Mouse (Mus musculus) ovary, postnatal 14 days (tissue): ENCODE data around the gene Eif2a.

ENCODE experiments used
- DNase-seq: peaks from one replicate; pipeline ENCODE4 v3.0.0; 2022; ENCODE audit warnings: low spot score

Eif2a gene

DNA sequence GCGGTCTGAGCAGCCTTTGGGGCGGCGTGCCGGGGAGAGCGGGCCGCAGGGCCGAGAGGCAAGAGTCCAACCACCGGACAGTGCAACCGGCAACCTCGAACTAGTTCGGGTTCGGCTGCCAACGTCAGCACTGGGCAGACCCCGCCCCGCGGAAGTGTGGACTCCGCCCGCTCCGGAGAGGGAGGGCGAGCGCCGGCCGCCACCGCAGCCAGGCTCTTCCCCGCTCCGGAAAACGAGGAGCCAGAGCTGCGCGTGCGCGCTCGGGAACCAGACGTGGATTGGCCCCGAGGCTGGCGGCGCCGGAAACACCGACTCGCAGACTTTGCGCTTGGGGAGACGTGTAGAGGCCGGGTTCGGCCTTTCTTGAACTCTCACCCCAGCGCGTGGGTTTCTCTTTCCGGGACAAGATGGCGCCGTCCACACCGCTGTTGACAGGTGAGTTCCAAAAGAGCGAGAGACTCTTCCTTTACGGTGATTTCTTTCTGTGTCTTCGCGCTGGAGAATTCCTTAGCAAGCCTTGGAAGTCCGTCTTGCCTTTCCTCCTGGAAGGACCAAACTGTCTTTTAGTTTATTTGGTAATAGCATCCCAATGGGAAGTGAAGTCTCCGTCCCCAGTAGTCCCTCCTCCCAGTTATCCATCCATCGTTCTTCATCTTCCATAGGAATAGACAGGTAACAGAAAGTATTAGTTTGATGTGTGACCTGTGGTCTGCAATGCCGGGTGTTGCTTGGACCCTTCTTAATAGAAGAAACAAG lies at the start of gene Eif2a, which contains the start of gene Serp1:
Gene Eif2a (plus strand): TSS at position 170 of the 756 bp plus-strand sequence.
Gene Serp1 (minus strand): TSS at position 241 of the 756 bp plus-strand sequence.
- DNase-seq = peak; percentile 95

DNA sequence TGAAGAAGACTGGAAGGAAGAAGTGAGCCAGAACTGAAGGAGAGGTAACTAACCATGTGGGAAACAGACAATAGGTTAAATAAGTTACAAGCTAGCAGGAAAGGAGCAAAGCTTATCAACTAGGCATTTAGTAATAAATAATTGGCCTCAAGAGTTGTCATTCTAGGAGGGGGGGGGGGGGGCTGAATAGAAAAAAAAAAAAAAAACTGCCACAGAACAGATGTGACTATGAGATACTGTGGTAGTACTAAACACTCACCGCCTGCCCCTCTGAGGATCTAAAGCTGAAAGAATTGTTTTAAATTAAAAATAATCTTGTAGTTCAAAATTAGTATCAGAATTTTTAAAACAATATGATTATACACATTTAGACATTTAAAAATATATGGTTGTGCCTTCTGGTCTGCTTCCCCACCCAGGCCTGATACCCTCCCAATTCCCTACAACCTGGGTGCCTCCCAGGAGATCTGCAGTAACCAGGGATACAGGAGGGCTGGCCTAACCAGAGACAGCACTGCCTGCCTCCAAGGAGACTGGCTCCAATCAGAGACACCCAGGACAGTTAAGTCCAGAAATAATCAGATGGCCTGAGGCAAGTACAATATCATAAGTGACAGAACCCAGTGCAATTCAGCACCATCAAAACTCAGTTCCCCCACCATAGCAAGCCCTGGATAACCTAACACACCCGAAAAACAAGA lies 46.7 kb upstream of the Eif2a start:
- no peak for DNase-seq

DNA sequence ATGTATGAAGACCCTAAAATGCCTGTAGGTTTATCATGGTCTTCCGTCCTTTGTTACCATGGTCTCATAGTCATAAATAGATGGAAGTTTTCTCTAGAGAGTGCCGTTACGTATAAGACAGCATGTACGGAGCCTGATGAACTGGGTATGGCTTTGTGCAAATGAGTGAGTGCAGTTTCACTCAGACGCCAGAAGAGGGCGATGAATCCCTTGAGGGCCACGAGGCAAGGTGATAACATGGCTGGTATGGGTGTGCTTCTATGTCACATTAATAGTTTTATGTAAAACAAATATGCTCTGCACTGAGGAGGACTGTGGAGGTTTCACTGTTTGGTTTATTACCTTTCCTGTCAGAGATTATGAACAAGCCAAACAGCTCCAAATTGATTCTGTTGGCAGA lies 39.7 kb upstream of the Eif2a start:
- DNase-seq = no peak

DNA sequence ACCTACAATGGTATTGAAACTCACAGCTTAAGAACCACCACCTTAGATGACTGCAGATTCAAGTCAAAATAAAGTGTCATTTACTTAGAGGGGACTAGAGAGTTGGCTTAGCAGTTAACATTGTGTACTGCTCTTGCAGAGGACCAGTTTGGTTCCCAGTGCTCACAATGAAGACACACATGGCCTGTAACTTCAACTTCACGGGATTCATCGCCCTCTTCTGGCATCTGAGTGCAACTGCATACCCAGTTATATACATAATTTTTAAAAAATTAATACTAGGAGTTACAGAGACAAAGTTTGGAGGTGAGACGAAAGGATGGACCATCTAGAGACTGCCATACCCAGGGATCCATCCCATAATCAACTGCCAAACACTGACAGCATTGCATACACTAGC lies 38.5 kb upstream of the Eif2a start:
- no peak for DNase-seq

DNA sequence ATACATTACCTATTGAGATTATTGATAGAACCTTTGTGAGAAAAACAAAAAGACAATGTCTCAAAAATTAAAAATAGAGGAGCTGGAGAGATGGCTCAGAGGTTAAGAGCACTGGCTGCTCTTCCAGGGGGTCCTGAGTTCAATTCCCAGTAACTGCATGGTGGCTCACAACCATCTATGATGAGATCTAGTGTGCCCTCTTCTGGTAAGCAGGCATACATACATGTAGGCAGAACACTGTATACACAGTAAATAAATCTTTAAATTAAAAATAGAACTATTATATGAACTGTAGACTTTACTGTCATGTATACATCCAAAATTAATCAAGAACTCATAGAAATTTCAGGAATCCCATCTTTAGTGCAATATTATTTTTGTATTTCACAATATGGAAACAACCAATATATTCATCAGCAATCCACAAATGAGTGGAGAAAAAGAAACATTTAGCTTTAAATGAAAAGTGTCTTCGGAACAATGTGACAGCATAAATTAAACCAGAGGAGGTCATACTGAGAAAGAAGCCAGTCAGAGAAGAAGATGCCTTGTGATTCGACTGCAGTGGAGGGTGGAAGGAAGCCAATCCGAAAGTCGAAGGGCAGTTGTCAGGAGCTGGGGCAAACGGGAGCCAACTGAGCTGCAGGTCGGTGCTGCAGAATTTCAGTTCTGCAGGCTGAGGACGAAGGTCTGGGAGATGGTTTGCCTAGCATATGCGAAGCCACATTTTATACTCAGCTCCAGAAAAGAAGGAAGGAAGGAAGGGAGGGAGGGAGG lies 37.4 kb upstream of the Eif2a start:
- DNase-seq = no peak

DNA sequence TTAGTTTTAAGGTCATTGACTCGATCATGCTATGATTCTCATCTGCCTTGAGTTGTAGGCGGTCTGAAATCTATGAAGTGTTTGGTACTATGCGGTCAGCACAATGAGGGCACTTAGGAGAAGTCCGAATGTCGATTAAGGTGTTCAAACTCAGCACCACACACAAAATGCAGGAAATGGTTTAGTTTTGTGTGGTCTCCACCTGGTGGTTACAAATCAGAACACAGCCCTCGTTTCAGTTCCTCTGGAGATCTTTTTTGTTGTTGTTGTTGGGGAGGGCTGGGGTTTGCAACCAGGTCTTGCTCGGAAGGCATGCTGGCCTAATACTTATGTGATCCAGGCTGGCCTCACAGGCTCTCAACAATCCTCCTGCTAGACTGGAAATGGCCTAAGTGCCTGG lies 34.8 kb upstream of the Eif2a start:
- peak; percentile 13 for DNase-seq

DNA sequence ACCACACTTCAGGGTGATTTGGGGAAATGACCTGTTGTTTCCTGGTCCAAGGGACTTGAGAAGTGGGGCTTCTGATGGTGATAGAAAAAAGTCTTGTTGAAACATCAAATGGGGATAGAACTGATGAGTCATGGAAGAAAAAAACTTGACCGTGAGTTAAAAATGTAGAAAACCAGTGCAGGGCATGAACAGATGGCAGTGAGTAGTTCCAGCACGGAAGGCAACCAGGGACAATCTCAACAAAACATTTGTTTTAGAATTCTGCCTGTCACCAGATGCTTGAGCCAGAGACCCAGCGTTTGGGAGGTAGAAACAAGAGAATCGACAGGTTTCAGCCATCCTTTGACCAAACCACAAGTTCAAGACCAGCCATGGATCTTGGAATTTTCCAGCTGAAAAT lies 32.0 kb upstream of the Eif2a start:
- DNase-seq = no peak

DNA sequence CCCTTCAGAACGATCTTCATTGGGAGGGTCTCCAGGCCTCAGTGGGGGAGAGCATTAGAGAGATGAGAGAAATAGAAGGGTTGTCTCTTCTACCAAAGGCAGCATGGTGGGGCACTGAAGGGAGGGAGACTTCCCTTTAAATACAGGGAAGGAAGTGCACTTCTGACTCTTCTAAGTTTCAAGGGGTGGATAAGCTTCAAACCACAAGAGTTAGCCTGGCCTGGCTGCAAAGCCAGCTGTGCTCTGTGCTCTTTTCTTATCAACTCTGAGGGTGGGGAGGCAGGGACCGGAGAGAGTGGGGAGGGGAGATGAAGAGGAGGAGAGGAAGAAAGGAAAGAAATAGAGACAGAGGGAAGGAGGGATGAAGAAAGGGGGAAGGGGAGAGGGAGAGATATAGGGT lies 23.7 kb upstream of the Eif2a start:
- DNase-seq = no peak

DNA sequence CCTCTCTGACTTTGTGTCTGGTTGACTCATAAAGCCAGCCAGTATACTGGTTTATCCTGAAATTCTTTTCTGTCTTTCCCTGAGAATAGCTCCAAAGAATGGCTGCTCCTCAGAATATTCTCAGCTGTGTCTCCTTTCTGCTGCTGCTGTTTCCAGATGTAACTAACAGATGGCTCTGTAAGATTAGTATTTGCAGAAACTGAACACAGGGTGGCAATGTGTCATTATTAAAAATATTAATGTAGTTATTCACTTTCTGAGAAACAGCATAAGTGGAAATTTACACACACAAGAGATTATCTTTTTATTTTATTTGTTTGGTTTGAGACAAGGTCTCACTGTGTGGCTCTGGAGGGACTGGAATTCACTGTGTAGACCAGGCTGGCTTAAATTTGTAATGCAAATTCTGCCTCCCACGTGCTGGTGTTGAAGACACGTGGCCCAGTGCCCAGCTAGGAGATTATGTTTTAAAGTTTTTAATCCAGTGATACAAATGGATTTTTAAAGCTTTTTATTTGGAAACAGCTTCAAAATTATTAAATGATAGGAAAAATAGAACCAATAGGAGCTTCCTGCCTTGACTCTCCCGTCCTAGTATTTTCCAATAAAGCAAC lies 21.8 kb upstream of the Eif2a start:
- DNase-seq = no peak

DNA sequence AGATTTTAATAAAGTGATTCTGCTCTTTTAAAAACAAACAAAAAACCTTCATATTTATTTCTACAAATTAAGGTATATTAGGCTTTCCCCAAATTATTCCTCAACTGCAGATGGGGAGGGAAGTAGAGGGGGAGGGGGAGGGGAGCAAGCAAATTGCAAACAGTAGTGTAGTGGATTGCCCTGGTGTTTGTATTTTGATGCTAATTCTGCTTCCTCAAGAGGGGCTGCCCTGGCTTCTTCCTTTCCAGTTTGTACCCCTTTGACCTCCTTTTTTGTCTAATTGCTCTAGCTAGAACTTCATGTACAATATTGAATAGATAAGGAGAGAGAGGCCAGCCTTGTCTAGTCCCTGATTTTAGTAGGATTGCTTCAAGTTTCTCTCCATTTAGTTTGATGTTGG lies 20.9 kb upstream of the Eif2a start:
- no peak for DNase-seq

DNA sequence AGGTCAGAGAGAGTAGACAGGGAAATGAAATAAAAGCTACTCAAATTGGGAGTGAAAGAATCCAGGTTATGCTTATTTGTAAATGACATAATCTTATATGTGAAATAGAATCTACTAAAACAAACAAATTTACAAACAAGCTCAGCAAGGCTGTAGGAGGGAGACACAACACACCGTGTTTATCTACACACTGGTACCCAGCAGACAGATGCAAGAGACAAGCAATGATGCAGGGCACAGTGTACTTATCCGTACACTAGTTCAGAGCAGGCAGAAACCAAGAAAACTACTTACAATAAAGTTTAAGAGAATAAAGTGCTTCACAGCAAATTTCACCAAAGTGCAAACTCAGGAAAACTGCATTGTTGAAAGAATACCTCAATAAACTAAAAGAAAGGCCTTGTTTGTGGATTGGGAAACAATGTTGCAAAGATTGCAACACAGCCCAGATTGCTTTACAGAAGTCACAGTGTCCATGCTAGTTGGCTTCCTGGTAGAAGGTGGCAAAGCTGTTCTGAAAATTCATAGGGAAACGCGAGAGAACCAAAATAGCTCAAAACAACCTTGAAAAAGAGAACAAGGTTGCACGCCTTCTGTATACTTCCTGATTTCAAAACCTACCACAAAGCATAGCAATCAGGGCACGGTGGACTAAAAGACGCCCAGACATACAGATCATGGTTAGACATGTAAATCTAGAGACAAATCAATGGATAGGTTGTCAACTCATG lies 17.4 kb upstream of the Eif2a start:
- no peak for DNase-seq

DNA sequence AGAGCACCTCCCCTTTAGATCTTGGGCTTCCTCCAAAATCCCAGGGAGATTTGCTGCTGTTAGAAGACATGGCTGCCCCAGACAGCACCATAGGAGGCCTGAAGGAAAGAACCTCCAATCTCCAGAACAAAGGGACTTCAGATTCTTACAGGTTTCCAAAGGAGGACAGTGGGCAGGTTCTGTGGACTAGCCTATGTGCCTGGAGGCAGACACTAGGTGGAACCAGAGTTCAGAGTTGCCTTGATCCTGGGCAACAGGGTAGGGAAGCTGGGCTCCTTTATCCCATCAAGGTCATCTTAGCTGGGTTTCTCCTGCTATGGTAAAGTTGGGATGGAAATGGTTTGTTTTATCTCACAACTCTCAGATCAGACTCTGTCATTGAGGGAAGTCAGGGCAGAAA lies 14.0 kb upstream of the Eif2a start:
- no peak for DNase-seq

DNA sequence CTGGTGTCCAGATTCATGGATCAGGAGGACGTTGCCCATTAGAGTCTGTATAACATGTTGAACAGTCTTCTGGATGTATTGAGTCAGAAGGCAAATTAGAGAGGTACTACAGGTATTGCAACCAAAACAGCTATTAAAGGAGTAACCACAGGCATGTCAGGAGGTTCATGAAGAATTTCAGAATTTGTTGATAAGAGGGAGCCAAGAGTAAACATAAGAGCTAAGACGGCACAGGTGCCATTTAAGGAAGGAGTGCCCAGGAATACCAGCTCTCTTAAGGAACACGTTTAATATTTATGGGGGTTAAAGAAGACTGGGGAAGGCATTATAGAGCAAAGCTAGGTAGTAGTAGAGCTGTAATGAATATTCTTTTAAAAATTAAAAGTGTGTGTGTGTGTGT lies 12.9 kb upstream of the Eif2a start:
- DNase-seq = no peak

DNA sequence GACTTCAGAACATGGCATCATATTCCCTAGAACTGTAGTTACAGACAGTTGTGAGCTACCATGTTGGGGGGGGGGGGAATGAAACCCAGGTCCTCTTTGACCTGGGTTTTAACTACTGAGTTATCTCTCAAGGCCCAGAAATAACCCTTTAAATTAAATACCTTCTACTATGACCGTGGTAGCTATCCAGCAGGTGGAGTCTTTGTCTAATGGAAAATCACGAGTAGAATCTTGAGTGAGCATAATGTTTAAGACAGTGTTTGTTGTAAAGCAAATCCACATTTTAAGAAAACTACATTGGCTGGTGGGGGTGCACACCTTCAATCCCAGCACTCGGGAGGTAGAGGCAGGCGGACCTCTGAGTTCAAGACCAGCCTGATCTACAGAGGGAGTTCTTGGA lies 12.1 kb upstream of the Eif2a start:
- DNase-seq = no peak

DNA sequence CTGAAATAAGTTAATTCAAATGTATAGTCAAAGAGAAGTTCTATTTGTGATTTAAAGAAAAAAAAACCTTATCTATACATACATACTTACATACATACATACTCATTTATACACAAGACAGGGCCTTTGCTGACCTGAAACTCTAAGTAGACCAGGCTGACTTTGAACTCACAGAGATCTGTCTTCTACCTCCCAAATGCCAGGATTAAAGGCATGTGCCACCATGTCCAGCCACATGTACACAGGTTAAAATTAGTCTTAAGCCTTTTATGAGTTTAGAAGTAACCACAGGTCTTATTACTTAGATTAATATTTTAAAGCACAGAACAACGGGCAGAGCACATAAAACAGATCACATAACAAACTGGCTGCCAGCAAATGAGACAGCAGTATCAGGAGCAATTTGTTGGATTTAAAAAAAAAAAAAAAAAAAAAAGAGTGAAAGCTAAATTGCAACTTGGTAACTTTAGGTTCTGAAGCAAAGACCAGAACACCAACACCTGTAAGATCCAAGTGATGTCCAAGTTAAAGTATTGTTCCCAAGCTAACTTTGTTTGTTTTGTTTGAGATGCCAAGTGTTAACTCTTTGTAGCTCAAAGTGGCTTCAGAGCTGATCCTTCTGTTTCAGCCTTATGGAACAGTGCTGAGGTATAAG lies 9.5 kb upstream of the Eif2a start:
- no peak for DNase-seq

DNA sequence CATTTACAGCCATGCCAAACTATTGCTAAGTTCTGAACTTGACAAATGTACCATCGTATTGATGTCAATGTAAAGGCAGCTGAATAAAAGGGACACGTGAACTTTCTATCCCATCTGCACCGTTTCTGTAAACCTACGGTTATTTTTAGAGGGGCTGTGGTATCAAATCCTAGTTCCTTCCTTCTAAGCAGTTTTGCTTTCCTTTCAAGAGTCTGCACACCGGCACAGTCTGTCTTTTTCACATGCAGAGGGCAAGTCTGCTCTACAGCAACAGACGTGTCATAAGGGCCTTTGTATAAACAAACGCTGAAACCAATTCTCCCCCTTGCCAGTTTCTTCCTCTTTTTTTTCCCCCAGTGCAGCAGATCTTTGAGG lies 9.0 kb upstream of the Eif2a start:
- DNase-seq = no peak

DNA sequence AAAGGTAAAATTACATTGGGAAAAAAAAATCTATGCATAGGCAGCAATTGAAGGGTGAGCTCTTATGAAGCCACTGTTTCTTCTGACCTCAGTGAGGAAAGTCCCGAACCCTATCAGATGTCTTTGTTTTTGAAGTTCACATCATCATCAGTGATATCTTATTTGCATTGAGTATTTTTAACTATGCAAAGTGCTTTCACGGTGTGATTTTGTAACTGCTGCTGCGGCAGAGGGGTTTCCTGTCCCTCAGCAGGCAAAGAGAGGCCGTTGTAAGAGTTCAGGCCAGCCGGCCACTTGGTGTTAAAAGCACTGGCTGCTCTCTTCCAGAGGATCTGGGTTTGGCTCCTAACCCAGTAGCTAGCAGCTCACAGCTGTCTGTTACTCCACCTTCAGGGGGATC lies 8.4 kb upstream of the Eif2a start:
- no peak for DNase-seq

DNA sequence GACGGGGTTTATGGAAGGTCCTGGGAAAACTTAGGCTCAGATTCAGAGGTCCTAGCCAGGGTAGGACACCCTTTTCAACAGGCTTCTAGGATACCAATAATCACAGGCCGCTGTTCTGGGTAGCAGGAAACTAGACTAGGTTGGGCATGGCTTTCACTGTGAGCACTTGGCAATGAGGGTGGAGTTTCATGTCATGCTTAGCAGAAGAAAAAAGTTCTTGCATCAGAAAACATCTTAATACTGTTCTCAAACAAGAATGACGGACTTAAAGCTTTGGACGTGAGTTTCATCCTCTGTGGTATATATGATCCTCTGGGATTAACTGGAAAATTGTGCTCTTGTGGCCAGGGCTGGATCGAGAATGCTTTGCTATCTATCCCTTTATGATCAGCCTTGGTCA lies 7.8 kb upstream of the Eif2a start:
- no peak for DNase-seq

DNA sequence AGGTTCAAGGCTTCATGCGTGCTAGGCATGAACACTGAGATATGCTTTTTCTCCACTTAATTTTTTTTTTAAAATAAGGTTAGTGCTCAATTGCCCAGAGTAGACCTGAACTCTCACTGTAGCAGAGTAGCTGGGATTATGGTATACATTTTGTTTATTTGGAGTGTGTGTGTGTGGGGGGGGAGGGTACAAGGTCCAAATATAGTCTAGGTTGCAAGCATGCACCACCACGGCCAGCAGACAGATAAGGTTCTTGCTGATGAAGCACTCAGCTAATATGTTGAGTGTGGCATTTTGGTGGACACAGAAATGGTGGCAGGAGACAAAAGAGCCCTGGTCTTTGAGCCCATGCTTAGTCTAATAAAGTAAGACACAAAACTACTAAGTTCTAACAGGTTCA lies 6.7 kb upstream of the Eif2a start:
- DNase-seq = no peak

DNA sequence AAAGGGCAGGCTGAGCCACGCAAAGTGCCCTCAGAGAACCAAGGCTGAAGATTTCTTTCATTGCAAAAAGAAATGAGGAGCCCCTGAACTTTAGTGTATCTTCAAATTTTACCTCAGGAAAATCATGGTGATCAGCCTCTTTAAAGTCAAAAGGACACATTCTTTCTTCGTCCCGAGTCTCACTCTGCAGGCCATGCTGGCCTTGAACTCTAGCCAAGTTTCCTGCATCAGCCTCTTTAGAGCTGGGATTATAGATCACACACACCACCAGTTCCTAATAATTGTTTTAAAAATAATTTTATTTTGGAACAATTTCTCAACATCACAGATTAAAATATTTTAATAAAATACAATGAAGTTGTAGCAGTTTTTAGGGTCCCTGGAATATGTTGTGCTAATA lies 6.1 kb upstream of the Eif2a start:
- DNase-seq = no peak

DNA sequence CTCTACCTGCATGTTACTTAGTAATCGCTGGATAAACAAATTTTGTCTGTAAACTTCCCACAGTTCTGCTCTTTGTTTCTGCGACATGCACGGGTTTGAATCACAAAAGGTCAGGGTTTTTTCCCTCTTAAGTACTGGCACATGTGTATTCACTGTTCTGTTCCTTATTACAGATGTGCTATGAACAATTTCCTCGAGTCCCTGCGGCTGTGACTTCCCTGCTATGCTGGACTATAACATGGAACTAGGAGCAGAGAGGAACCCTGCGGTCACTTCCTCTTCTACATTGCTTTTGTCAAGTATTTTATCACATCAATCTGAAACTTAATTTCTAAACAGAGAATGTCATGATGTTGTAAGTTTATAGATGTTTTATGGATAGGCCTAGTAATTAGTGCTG lies 5.3 kb upstream of the Eif2a start:
- DNase-seq = no peak
